Mouse (Mus musculus): Measurements from ENCODE around the gene Xpo5.

DNA sequence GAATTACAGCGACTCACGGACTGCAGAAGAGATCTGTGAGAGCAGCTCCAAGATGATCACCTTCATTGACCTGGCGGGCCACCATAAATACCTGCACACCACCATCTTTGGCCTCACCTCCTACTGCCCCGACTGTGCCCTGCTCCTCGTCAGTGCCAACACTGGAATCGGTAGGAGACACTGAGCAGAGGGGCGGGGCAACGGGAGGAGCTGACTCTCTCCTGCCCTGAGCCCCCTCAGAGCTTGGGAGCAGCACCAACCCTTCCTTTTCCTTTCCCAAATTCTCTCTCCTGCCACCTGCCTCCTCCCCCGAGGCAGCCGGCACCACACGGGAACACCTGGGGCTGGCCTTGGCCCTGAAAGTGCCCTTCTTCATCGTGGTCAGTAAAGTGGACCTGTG, 37.1 kb upstream of the Xpo5 start:
- TF ChIP-seq POLR2A (IDR thresholded peaks at IDR 0.05; ENCODE audit: borderline replicate concordance, extremely low read depth, insufficient read depth, insufficient read length, poor library complexity, severe bottlenecking) (no peak), CTCF (IDR thresholded peaks at IDR 0.05; ENCODE audit: borderline replicate concordance, extremely low read depth, insufficient read depth, insufficient read length) (no peak)

All from brain, embryonic 14.5 days (tissue).